Mouse (Mus musculus): ENCODE measurements around the gene Gal3st2b. TPM values are rescaled to one million over a fixed set of nuclear protein-coding genes. Genes with fewer than 3 reads are reported as not detected.

The Gal3st2b gene
- polyA plus RNA-seq, 1 experiment = 0.31 TPM

Other genes with a start within 250 kb of the Gal3st2b start
- 6.3 and 6.6 TPM in 2 replicates for gene Bok, start 232.7 kb upstream of the Gal3st2b start, polyA plus RNA-seq (2011; ENCODE audit: insufficient read depth, insufficient read length, low read depth, missing spikeins)
- gene Atg4b, start 166.8 kb upstream of the Gal3st2b start, polyA plus RNA-seq (2011; ENCODE audit: insufficient read depth, insufficient read length, low read depth, missing spikeins) = 75.9 and 92.7 TPM in 2 replicates
- 44.8 and 51.5 TPM in 2 replicates for gene Thap4, start 163.4 kb upstream of the Gal3st2b start, polyA plus RNA-seq (2011; ENCODE audit: insufficient read depth, insufficient read length, low read depth, missing spikeins)
- 179 and 191 TPM in 2 replicates for gene Dtymk, start 116.4 kb upstream of the Gal3st2b start, polyA plus RNA-seq (2011; ENCODE audit: insufficient read depth, insufficient read length, low read depth, missing spikeins)
- gene Ing5, start 114.3 kb upstream of the Gal3st2b start, polyA plus RNA-seq (2011; ENCODE audit: insufficient read depth, insufficient read length, low read depth, missing spikeins) = 33.9 and 34.2 TPM in 2 replicates
- gene D2hgdh, start 93.4 kb upstream of the Gal3st2b start, polyA plus RNA-seq (2011; ENCODE audit: insufficient read depth, insufficient read length, low read depth, missing spikeins) = 17.6 and 23.4 TPM in 2 replicates
- gene Gal3st2, start 57.0 kb upstream of the Gal3st2b start, polyA plus RNA-seq (2011; ENCODE audit: insufficient read depth, insufficient read length, low read depth, missing spikeins) = not detected in 2 replicates
- 0.09 and 0.12 TPM in 2 replicates for gene Gal3st2c, start 72.2 kb downstream of the Gal3st2b start, polyA plus RNA-seq (2011; ENCODE audit: insufficient read depth, insufficient read length, low read depth, missing spikeins)
- gene Neu4, start 102.1 kb downstream of the Gal3st2b start, polyA plus RNA-seq (2011; ENCODE audit: insufficient read depth, insufficient read length, low read depth, missing spikeins) = not detected in 2 replicates
- not detected in 2 replicates for gene Pdcd1, start 134.2 kb downstream of the Gal3st2b start, polyA plus RNA-seq (2011; ENCODE audit: insufficient read depth, insufficient read length, low read depth, missing spikeins)